Mouse (Mus musculus) T-helper 1 cell (primary cell): ENCODE measurements around the gene Cox18.

Experiments
- in situ Hi-C: fragments of 300-600 bp; cut with MboI, MseI; formaldehyde crosslinking; loops from one replicate; pipeline ENCODE4 v1.15.1; 2025; ENCODE audit warnings: high pct_unique_total_duplicates

Cox18 gene

DNA sequence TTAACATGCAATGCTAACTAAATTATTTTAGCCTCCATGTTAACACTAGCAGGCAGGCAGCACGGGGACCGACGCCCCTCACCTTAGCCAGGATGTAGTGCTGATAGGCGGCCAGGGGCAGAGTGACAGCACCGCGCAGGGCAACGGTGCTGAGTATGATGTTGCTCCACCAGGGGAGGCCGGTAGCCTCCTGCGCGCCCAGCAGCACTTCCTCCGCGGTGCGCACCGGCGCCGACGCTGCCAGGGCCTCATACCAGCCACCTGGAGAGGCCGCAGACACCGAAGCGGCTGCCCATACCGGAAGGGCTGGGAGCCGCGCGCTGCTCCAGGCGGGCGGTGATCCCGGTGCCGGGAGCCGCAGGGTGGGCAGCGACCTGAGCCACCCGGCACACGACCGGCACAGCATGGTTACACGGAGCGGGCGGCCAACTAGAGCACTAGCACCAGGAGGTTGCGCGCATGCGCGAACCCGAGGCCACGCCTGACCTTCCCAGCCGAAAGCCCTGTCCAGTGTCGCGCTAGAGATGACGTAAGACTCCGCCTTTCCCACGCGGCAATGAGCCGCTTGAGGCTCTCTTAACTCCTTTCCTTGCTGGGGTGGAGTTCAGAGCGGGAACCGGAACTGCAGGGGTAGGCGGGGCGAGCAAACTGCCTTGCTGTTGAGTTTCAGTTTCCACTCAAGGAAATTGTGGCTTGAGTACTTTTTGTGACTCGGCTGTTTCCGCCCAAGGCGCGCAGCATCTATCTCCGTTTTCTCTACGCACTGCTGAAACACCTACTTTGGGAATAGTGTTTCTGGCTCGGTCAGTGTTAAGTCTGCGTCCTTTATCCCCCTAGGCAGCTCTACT is at the start of gene Cox18:
Gene Cox18 (minus strand): TSS at position 468 of the 848 bp plus-strand sequence.
- in situ Hi-C loops, result loop anchor here (5.0 to 25.0 kb wide), 2 partner anchors 144 to 1436 kb away; partner anchors contain the start of genes Ankrd17 and Gm9958

GRCm38 (mm10) chr5:90262230-90262629 is 38.4 kb upstream of the Cox18 start:
- in situ Hi-C loops, result loop anchor here (10.0 kb wide), 1 partner anchor 1033 kb away; no protein-coding TSS in a partner anchor

GRCm38 (mm10) chr5:90257023-90257422 is 33.2 kb upstream of the Cox18 start:
- in situ Hi-C loops, result no loop called here

DNA sequence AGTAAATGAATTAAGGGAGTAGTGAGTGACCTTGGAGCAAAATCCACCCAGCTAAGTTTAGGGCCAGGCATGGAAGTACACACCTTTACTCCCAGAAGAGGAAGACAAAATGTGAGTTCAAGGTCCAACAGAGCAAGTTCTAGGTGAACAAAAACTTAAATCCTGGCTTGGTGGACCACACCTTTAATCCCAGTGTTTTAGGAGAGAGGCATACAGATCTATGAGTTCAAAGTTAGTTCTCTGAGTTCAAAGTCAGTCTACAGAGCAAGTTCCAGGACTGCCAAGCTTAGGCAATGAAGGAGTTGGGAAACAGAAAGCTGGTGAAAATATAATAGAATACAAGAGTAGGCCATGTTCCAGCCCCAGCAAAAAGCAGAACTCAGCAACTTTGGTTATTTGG is 23.7 kb upstream of the Cox18 start:
- in situ Hi-C loops, result loop anchor here (10.0 kb wide), 1 partner anchor 47 kb away; no protein-coding TSS in a partner anchor

DNA sequence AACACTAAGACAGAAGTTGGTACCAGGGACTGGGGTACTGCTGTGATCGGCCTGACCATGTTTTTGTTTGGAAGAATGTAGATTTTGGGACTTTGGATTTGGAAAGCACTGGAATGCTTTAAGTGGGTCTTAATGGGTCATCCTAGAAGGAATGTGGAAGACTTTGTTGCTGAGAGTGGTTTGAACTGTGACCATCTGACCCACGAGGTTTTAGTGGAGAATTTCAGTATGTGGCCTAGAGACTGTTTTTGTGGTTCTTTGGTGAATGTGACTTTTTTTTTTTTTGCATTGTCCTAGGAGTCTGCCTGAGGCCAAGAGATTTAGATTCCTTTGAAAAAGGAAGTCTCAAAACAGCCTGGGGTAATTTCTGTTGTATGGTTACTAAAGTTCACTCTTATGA is 23.2 kb upstream of the Cox18 start:
- in situ Hi-C loops, result loop anchor here (10.0 kb wide), 1 partner anchor 48 kb away; no protein-coding TSS in a partner anchor

DNA sequence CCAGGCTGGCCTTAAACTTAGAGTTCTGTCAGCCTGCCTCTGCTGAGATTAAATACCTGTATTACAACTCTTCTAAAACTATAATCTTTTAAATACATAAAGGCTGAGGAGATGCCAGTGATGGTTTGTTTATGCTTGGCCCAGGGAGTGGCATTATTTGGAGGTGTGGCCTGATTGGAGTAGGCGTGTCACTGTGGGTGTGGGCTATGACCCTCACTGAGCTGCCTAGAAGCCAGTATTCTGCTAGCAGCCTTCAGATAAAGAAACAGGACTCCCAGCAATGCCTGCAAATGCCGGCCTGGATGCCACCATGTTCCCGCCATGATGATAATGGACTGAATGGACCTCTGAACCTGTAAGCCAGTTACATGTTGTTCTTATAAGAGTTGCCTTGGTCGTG is 22.8 kb upstream of the Cox18 start:
- in situ Hi-C loops, result loop anchor here (10.0 kb wide), 1 partner anchor 48 kb away; no protein-coding TSS in a partner anchor

DNA sequence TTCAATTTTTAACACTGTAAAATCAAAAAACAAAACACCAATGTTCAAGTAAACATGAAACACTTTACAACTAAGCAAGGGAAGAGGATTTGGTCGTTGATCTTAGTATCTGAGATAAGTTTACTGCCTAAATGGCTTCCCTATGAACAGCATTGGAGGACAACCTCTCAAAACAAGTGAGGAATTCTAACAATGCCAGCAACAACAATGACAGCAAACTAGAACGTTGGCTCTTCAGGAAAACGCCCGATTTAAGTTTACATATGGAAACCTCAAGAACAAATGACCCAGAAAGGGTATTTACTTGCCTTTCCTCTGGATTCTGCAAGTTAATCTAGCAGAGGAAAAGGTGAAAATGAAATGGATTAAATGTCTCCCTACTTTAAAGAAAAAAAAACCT is 21.6 kb upstream of the Cox18 start:
- in situ Hi-C loops, result loop anchor here (10.0 kb wide), 1 partner anchor 49 kb away; no protein-coding TSS in a partner anchor

GRCm38 (mm10) chr5:90235217-90235616 is 11.4 kb upstream of the Cox18 start:
- in situ Hi-C loops, result no loop called here

GRCm38 (mm10) chr5:90233305-90233704 is 9.5 kb upstream of the Cox18 start:
- in situ Hi-C loops, result loop anchor here (5.0 kb wide), 1 partner anchor 34 kb away; no protein-coding TSS in a partner anchor

DNA sequence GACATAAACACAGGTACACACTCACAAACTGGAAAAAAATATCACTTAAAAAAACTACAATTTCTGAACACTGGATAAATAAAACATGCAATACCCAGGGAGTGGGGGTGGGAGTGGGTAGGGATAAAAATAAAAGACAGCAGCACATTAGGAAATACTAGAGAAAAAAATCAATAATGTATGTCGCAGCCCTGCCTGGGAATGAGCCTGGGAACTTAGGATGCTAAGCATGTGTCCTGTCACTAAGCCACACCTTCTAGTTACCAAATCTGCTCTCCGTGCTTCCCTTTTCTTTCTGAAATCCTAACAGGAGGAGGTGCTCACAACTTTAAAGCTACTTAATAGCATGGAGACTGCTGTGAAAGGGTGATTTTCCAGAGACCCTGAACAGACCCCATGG is 6.0 kb upstream of the Cox18 start:
- in situ Hi-C loops, result loop anchor here (5.0 kb wide), 1 partner anchor 38 kb away; no protein-coding TSS in a partner anchor

GRCm38 (mm10) chr5:90226696-90227095 is 2.9 kb upstream of the Cox18 start:
- in situ Hi-C loops, result no loop called here

GRCm38 (mm10) chr5:90224730-90225129 is 929 bp upstream of the Cox18 start:
- in situ Hi-C loops, result loop anchor here (5.0 to 25.0 kb wide), 2 partner anchors 143 to 1437 kb away; partner anchors contain the start of genes Ankrd17 and Gm9958

GRCm38 (mm10) chr5:90222937-90223336 is 864 bp downstream of the Cox18 start:
- in situ Hi-C loops, result loop anchor here (5.0 to 25.0 kb wide), 2 partner anchors 144 to 1436 kb away; partner anchors contain the start of genes Ankrd17 and Gm9958

DNA sequence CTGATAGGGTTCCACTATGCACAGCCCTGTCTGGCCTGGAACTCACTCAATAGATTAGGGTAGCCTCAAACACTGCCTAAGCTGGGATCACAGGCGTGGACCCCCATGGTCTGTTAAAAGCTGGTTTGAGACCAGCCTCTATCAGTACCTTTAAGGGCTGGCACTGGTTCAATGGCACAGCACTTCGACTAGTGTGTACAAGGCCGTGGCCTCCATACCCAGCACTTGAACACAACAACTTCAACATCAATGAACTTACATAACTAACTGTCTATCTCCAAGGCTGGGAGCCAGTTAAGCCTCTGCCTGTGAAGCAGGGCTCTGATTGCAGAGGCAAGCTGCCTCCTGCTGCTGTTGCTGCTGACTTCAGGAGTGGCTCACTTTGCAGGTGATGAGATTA is 6.0 kb downstream of the Cox18 start:
- in situ Hi-C loops, result loop anchor here (25.0 kb wide), 1 partner anchor 1430 kb away; no protein-coding TSS in a partner anchor

- in situ Hi-C loops, result loop anchor here (25.0 kb wide), 1 partner anchor 1430 kb away; no protein-coding TSS in a partner anchor
Observed at GRCm38 (mm10) chr5:90217226-90217625, 6.6 kb downstream of the Cox18 start.

DNA sequence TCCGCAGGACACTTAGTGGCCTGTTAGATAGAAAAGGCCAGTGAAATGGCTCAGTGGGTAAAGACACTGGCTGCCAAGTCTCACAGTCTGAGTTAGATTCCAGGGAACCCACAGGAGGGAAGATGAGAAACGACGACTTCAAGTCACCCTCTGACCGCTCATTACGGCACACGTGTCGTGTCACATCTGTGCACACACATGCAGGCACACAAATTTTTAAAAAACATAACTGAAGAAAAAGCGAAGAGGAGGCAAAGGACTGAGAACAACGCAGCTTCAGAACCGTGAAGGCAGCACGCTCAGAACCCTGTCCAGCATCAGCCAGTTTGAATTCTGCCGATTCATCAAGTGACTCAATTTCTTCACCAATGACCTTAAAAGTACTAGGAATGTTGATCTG is 10.4 kb downstream of the Cox18 start:
- in situ Hi-C loops, result loop anchor here (25.0 kb wide), 1 partner anchor 1426 kb away; no protein-coding TSS in a partner anchor

DNA sequence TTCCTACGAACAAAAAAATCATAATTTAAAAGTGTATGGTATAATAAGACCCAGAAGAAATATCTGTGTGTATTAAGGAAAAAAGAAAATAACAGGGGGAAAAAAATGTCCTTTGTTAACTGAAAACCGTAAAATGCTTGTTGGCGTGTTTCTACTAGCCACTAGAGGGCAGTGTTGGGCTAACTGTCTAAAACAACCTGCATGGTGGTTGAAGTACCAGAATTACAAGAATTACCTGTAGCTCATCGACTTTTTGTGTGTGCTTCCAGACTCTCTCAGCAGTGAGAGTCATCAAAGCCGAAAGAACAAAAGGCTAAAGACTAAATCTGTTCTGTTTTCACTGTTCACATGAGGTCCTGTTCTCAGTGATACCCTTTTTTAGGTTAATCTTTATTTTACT is 20.6 kb downstream of the Cox18 start:
- in situ Hi-C loops, result loop anchor here (5.0 to 25.0 kb wide), 3 partner anchors 299 to 1416 kb away; no protein-coding TSS in a partner anchor

GRCm38 (mm10) chr5:90202447-90203117 is 21.2 kb downstream of the Cox18 start:
- in situ Hi-C loops, result loop anchor here (5.0 to 25.0 kb wide), 3 partner anchors 300 to 1415 kb away; no protein-coding TSS in a partner anchor

GRCm38 (mm10) chr5:90199922-90200632 is 23.7 kb downstream of the Cox18 start:
- in situ Hi-C loops, result loop anchor here (5.0 to 25.0 kb wide), 7 partner anchors 302 to 1413 kb away; partner anchors contain the start of gene Cxcl1

GRCm38 (mm10) chr5:90194831-90195230 is 29.0 kb downstream of the Cox18 start:
- in situ Hi-C loops, result loop anchor here (10.0 to 25.0 kb wide), 4 partner anchors 358 to 692 kb away; partner anchors contain the start of gene Cxcl1

GRCm38 (mm10) chr5:90182782-90183181 is 41.0 kb downstream of the Cox18 start:
- in situ Hi-C loops, result loop anchor here (25.0 kb wide), 2 partner anchors 345 to 705 kb away; partner anchors contain the start of gene Cxcl1
